Mouse (Mus musculus): Measurements from ENCODE around the gene Psmg4. TPM values are rescaled to one million over a fixed set of nuclear protein-coding genes. Genes with fewer than 3 reads are reported as not detected.

The Psmg4 gene
- 4.8 TPM for polyA plus RNA-seq (2014; fragmentation: Illumina TruSeq; extraction: RNeasy Lipid Tissue Mini Kit (QIAGEN cat#74804); ENCODE audit: low replicate concordance)

DNA sequence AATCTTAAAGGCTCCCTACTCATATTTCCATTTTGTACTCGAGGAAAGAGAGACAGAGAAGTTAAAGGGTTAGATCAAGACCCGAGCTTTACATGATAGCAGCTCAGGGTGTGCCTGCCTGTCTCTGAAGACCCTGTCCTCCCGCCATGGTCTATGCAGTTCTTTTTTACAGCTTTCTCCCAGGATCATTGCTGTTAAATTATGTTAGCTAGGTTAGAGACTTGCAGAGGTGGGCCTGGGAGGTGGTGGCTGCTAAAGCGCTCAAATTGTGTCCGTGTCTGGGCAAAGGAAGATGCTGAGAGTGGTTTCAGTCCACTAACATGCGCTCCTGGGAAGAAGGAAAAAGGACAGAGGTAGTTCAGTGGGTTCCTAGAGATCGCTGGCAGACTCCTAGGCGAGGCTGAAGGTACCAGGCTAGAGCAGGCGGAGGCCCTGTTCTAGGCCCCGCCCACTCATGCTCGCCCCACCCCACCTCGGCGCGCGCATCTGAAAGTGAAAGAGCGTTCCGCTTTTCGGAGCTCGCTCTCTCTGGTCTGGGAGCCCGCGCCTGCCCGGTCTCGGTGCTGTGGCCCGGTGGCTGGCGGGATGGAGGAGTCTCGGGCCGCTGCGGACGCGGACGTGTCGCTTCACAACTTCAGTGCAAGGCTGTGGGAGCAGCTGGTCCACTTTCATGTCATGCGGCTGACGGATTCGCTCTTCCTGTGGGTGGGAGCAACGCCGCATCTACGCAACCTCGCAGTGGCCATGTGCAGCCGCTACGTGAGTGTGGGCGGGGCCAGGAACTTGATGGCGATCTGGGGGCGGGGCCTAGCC, at the start of gene Psmg4:
Gene Psmg4 (plus strand): TSS at position 474 of the 813 bp plus-strand sequence.

DNA sequence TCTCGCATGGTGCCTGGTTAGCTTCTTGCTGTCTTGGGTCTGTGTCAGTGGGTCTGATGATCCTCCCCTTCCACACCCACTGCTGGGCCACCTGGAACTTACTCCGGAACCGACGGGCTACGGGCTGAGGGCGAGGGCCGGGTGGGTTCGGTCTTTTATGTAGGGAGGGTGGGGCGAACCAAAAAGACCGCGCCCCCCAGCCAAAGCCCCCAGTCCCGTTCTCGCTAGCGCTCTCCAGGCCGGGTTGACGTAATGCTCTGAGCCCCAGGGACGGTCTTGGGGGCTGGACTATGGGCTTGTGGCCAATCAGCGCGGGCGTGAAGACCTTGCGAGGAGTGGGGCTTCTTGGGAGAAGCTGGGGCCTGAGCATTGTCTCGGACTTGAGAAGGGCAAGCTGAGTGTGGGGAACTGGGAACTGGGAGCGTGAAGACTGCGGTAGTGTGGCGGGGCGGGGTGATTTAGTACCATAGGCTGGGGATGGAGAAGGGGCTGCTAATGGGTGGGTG, 32.5 kb upstream of the Psmg4 start, which contains the start of gene Tubb2b:
Gene Tubb2b (minus strand): TSS at position 241 of the 506 bp plus-strand sequence.

Other genes with a start within 250 kb of the Psmg4 start
- 74.1 TPM for gene Nqo2, start 198.3 kb upstream of the Psmg4 start, polyA plus RNA-seq (2014; fragmentation: Illumina TruSeq; extraction: RNeasy Lipid Tissue Mini Kit (QIAGEN cat#74804); ENCODE audit: low replicate concordance)
- 46.1 TPM for gene Ripk1, start 160.6 kb upstream of the Psmg4 start, polyA plus RNA-seq (2014; fragmentation: Illumina TruSeq; extraction: RNeasy Lipid Tissue Mini Kit (QIAGEN cat#74804); ENCODE audit: low replicate concordance)
- gene Serpinb6a, start 160.2 kb upstream of the Psmg4 start, polyA plus RNA-seq (2014; fragmentation: Illumina TruSeq; extraction: RNeasy Lipid Tissue Mini Kit (QIAGEN cat#74804); ENCODE audit: low replicate concordance): 955 TPM
- gene Bphl, start 125.4 kb upstream of the Psmg4 start, polyA plus RNA-seq (2014; fragmentation: Illumina TruSeq; extraction: RNeasy Lipid Tissue Mini Kit (QIAGEN cat#74804); ENCODE audit: low replicate concordance): 15.1 TPM
- 2.7 TPM for gene Tubb2a, start 85.0 kb upstream of the Psmg4 start, polyA plus RNA-seq (2014; fragmentation: Illumina TruSeq; extraction: RNeasy Lipid Tissue Mini Kit (QIAGEN cat#74804); ENCODE audit: low replicate concordance)
- gene Tubb2b, start 32.5 kb upstream of the Psmg4 start, polyA plus RNA-seq (2014; fragmentation: Illumina TruSeq; extraction: RNeasy Lipid Tissue Mini Kit (QIAGEN cat#74804); ENCODE audit: low replicate concordance): 3.7 TPM
- 11.2 TPM for gene Slc22a23, start 182.2 kb downstream of the Psmg4 start, polyA plus RNA-seq (2014; fragmentation: Illumina TruSeq; extraction: RNeasy Lipid Tissue Mini Kit (QIAGEN cat#74804); ENCODE audit: low replicate concordance)

Data from small intestine, adult 10 weeks (tissue).